Mouse (Mus musculus) MEL-GATA-1-ER (cell line): ENCODE results near the gene Ccdc12.

Source experiments
- DNase-seq: peaks from one replicate; pipeline ENCODE4 v3.0.0-alpha.2; 2012; ENCODE audit warnings: low read depth; ENCODE audit errors: extremely low read depth

Gene Ccdc12

DNA sequence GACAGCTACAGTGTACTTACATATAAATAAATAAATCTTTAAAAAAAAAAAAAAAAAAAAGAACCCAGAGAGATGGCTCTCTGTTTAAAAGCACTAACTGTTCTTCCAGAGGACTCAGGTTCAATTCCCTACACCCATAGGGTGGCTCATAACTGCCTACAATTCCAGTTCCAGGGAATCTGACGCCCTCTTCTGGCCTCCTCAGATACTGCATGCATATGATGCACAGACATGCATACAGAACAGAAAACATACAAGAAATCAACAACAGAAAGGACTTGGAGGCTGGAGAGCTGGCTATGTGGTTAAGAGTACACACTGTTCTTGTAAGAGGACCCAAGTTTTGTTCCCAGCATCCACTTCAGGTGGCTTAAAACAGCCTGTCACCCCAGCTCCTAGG is 81.8 kb downstream of the Ccdc12 start:
- no peak for DNase-seq

DNA sequence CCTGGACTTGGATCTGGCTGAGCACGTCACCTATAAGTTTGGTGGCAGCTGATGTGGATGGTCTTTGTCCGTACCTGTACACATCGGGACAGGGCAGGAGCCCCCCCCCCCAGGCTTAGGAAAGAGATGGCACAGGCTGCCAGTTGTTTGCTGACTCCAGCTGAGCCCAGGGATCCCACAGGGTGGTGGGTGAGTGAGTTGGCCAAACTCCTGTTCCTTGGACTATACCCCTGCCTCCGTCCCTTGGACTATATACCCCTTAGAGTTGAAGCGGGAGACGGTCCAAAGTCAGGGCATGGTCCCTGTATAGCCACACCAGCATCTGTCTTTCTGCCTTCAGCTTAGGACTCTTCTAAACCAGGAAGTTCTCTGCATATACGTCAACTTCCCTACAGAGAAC is 83.7 kb downstream of the Ccdc12 start:
- DNase-seq: no peak

DNA sequence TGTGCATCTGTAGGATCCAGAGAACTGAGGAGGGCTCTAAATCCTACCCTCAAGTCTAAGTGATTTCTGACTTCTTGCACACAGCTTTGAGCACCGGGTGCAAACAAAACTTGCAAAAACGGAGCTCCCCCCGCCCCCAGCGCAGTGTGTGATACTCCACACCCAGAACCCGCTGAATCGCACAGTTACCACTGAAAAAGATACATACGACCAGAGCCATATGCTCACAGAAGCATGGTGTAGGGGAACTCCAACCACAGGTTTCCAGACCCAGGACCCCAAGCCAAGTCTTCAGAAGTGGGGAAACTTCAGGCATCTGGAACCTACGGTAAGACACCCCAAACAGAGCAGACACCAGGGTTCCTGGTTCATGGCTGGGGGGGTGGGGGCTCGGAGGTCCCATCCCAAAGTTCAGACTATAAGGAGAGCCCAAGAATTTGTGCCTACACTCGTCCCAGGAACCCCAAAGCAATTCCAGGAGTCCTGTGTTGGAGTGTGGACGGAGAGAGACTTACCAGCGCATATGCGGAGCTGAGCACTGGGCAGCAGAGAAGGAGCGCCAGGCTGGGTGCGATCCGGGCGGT is 85.5 kb downstream of the Ccdc12 start, which contains the start of gene Myl3:
Gene Myl3 (plus strand): TSS at position 151 of the 584 bp plus-strand sequence.
- DNase-seq: no peak

DNA sequence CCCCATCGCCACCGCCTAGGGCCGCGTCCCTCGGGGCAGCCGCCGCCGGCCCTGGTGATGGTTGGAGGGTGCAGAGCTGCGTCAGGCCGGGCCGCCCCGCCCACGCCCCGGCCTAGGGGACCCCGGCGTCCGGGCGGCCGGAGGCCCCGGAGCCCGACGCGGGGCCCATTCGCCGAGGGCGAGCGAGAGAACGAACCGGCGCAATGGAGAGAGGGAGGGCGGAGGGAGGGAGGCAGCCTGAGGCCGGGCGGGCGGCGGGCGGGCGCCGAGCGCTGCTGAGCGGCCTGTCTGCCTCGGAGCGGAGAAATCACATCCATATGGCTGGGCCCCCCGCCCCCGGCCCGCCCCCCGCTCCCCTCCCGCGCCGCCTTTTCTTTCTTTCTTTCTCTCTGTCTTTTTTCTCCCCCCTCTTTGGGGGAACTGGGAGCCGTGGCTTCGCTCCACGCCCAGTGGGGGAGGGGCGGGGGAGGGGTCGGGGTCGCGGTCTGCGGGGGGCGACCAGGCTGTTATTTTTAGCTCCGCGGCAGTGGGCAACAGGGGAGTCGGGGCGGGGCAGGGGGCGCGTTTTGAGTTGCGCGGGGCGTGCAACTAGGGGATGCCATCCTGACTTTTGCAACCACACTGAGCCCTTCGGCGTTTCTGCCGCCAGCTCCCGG is 86.1 kb downstream of the Ccdc12 start:
- no peak for DNase-seq

DNA sequence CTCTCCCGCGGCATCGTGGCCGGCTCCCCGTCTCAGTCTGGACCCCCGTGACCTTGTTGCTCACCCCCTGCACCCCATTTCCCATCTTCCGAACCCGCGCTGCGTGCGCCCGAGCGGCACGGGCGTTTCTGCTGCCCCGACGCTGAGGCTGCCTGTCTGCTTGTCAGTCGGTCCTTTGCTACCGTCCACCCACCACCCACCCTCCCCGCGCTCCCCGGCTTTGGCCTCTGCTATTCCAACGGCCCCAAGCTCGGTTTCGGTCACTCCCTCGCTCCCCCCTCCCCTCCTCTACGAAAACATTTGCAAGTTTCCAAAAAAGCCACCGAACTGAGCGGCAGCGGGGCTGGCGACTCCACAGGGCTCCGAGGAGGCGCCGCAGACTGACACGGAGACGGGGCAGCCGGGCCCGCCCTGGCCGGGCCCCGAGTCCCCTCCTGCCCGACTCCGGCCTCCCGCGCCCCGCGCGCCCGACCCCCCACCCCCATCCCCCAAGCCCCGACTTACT is 86.7 kb downstream of the Ccdc12 start:
- DNase-seq: no peak

DNA sequence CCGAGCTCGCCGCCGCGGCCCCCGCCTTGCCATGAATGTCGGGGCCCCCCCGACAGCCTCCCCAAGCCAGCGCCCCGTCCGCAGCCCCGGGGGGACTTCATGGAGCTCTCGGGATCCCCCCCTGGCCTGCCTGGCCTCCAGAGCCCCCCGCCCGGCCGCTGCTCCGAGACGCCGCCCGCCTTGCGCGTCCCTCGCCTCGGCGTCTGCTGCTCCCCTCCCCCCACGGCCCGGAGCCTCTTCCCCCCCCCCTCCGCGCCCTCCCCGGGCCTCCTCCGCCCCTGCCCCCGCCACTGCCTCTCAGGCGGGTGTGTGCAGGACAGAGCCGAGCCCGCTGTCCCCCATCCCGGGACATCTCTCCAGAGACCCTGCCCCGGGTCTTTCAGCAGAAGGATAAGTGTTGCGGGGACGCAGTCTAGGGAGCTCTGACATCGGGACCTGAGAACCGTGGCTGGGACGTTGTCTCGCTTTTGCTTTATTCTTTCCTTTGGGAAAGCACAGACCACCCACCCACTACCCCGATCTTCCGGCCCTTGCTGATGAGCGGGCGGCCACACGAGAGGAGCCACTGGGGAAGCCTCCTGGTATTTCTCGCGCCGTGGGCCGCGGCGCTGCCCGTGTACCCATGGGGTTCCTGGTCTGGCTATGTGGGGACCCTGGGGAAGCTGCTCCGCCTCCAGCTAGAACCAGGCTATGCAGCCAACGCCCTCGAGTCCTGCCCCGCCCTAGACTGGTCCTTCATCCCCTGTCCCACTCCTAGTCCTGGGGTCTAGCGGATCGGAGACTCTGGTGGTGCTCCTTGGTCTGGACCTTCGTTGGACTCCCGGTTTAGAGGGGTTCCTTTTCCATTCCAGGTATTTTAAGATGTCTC is 87.4 kb downstream of the Ccdc12 start:
- DNase-seq: no peak

DNA sequence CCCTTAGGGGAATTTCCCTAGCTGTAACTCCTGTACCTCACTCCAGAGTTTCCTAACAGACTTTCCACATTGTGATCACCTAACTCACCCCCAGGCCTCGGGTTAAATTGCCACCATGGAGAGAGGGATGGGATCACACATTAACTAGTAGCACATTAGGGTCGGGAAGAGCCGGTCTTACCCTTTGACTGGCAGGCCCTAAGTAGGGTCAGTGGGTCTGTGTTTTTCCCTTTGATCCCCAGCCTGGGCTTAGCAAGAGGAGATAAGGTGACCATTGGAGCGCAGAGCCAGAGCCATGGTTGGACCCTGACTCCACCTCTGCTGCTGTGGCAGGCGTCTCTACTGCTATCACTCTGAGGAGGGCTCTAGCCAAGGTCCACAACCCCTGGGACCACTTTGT is 89.4 kb downstream of the Ccdc12 start:
- no peak for DNase-seq

DNA sequence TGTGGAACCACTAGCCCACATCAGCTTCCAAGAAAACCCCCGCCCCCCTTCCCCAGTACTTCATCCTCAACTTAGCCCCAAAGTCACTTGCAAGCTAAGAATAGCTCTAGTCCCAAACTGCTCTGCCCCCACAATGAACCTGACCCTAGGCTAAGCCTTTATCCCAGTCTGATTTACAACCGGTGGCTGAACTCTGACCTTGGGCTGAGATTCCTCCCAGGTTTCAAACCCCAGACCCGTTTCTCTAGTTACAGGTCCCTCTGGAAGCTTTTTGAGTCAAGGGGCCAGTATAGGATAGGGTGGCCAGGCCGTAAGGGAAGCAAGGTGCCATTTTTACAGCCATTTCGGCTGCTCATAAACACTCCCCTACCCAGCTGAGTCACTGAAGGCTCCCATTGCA is 89.9 kb downstream of the Ccdc12 start:
- no peak for DNase-seq

DNA sequence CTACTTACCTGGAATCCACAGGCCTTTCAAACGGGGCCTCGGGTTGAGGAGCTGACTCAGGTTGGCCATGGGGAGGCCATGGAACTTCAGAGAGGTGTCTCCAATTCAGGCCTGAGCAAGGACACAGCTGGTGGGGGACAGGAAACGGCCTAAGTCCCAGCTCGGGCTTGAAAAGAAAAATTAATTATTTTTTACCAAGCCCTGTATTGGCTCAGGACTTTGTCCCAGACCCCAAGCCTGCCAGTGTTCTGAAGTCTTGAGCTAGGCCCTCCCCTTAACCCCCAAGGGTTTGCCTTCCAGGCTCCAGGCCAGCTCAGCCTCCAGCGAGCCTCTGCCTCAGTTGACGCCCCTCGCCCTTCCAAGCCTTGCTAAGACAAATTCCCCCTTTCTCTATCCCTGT is 90.7 kb downstream of the Ccdc12 start, which contains the start of gene Pth1r:
Gene Pth1r (minus strand): TSS at position 185 of the 400 bp plus-strand sequence.
- no peak for DNase-seq

DNA sequence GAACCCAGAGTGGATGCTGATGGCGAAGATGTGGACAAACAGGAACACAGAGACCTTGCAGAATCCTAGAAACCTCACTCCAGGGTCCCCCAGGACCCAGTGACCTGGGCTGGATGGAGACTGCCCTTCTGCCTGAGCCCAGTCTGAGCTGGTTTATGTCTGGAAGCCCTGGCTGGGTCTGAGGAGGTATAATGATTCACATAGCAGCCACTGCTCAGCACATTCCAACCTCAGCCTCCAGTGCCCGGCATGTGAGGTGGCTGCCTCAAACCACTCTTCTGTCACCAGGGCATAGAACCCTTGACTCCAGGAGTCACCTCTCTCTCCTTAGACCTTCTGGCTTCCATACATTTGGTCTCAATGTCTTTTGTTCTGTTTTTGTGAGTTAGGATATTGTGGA is 92.1 kb downstream of the Ccdc12 start:
- no peak for DNase-seq

DNA sequence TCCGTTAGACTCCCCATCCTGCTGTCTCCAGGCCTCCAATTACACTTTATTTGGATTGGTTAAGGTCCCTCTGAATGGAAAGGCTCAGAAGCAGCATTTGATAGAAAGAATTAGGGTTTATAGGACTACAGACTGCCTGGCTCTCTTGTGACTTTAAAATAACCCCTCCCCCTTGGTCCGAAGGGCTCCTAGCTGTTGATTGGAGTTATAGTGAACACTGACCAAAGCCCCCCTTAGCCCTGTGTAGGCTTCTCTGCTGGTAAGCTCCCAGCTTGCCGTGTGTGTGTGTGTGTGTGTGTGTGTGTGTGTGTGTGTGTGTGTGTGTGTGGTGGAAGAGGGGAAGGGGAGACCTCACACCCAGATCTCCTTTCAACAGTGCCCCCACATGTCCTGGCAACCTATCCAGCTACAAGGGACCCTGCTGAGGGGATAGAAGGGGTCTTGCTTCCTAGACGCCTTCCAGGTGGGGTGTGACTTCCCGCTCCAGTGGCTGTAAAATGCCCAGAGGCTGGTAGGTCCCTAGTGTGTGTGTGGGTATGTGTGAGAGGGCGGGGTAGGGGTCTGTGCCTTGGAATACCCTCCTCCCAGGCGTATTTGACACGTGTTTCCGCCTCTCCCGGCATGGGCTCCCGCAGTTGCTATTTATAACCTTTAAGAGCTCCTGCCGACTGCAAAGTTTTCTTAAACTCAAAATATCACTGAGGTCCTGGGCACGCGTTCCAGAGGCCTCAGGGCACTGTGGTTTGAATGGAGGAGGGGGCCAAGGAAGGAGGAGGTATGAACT is 94.3 kb downstream of the Ccdc12 start:
- DNase-seq: no peak

DNA sequence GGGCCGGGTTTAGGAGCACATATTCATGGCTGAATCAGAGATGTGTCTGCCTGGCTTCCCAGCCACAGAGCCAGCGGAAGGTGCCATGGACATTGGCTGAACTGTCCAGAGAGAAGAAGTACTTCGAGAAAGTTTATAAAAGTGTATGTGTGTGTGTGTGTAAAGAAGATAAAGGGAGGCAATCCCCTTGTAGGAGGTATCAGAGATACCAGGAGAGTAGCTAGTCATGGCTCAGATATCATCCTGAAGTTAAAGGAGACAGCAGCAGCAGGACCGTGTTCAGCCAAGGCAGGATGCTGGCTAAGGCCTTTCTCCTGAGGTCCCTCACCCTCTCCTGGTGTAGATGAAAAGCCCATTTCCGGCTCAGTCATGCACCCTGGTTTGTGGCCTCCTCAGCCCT is 95.1 kb downstream of the Ccdc12 start:
- no peak for DNase-seq

DNA sequence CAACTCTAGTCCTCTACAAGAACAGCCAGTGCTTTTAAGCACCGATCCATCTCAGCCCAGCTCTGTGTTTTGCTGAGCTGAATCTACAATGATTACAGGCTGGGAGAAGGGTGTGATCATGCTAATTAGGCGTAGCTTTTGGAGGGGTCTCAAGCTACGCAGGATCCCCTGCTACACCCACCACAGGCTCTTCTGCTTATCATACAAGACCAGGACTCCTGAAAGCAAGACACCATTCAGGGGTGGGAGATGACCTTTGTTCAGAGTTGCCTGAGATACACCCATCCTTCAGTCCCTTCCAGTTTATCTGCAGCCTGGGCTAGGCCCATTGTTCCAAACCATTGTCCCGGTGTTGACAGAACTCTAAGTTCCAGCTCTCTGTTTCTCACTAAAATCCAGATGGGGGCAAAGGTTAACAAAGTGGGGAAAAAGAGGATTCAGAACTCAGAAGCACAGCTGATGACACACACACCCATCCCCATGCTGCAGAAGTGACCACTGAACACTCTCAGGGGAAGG is 96.7 kb downstream of the Ccdc12 start:
- DNase-seq: no peak

DNA sequence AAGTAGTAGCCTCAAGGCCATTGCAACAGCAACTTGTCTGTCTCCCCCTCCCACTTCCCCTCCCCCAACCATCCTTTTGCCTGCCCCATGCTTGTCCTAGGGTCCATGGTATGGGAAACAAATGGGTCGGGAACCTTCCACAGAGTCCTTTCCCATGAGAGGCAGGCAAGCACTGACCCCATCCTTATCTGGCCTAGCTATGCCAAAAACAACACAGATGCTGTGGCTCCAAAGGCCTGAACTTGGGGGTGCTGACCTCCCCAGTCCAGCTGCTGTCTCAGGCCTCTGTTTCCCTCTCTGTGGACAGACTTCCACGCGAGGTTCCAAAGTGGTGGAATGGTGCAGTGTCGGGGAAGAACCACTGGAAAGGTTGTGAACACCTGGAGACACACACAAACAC is 97.5 kb downstream of the Ccdc12 start:
- no peak for DNase-seq

DNA sequence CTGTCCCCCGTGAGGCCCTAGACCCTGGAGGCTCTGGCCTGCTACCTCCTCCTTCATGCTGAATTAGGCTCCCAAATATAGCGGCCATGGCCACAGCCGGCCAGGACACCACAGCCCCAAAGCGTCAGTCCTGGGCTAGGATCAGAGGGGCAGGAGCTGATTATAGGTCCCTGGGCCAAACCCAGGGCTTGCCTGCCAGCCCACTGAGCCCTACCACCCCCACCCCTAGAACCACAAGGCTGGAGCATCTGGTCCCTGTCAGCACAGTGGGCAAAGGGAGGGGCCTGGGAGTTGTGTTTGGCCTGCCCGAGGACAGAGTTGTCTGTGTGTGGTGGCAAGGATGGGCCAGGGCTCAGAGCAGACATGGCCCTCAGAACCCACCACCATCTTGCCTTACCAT is 101.5 kb downstream of the Ccdc12 start:
- no peak for DNase-seq

DNA sequence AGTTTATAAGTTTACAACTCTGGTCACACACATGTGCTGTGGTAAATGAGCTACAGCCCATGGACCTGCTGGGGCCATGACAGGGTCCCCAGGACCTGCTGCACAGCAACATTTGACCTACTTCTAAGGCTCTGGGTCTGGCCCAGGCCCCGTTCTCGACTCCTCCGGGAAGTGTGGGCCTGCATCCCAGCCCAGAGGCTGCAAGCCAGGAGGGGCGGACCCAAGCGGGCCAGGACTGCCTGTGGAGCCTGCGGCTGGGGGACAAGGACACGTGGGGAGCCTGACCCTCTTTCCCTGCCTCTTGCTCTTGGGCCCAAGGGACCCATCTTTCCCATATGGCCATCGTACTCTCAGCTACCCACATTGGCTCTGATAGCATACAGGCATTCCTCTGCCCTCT is 102.3 kb downstream of the Ccdc12 start:
- DNase-seq: no peak

DNA sequence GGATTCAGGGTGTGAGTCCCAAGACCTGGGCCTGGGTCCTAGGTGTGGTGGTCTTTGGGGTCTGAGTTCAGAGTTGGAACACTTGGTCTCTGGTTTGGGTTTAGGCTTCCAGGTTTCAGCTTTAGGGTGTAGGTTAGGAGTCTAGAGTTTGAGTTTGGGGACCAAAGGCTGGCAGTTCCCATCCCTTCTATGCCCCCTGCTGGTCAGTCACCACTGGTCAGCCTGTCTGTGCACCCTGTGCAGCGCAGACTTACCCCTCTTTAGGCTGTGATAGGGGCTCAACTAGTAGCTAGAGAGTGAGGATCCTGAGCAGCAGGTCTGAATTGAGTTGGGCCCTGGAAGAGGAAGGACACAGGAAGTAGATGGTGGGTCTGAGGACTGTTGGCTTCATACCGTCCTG is 103.0 kb downstream of the Ccdc12 start:
- no peak for DNase-seq

DNA sequence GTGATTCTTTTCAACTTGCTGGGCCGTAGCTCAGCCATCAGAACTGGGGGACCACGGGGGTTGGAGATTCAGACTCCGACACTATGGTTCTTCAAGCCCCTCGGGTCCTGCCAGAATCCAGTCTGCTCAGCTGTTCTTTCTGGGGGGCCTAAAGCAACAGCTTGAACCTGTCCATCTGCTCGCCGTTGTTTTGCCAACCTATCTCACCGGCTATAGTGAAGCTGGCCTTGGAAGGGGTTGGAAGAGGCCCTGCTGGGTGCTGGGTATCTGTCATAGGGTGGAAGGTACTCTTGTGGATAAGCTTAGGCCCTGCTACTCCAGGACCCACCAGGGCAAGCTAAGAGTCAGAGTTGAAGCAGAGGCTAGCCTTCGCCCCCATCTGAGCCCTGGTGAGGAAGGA is 104.6 kb downstream of the Ccdc12 start:
- no peak for DNase-seq
